Mouse (Mus musculus) liver, embryonic 12.5 days (tissue): ENCODE data around the gene Inka2. TPM values are rescaled to one million over a fixed set of nuclear protein-coding genes. Genes with fewer than 3 reads are reported as not detected.

Experiments used
- ATAC-seq: fragments of 200-750 bp; cut with Nextera tagmentation; 2 replicates; pipeline ENCODE4 v1.8.0; 2017; ENCODE audit warnings: moderate number of reproducible peaks, mild to moderate bottlenecking, moderate library complexity
- H3K27ac ChIP-seq: fragments of 300-500 bp; sonication (generic); 2 replicates; pipeline ENCODE4 v1.5.1; 2016; ENCODE audit warnings: mild to moderate bottlenecking
- H3K27me3 ChIP-seq: fragments of 300-500 bp; sonication (generic); replicated peaks from 2 replicates; pipeline ENCODE4 v1.6.1; 2016; ENCODE audit warnings: mild to moderate bottlenecking, moderate library complexity
- H3K36me3 ChIP-seq: fragments of 300-500 bp; sonication (generic); 2 replicates; pipeline ENCODE4 v1.6.1; 2016; ENCODE audit warnings: mild to moderate bottlenecking, moderate library complexity
- H3K4me1 ChIP-seq: fragments of 300-500 bp; sonication (generic); 2 replicates; pipeline ENCODE4 v1.6.1; 2016
- H3K4me2 ChIP-seq: fragments of 300-500 bp; sonication (generic); 2 replicates; pipeline ENCODE4 v1.6.1; 2016; ENCODE audit warnings: mild to moderate bottlenecking, moderate library complexity
- H3K4me3 ChIP-seq: fragments of 300-500 bp; sonication (generic); 2 replicates; pipeline ENCODE4 v1.5.1; 2016; ENCODE audit warnings: mild to moderate bottlenecking, moderate library complexity
- H3K9ac ChIP-seq: fragments of 300-500 bp; sonication (generic); 2 replicates; pipeline ENCODE4 v1.6.1; 2016; ENCODE audit warnings: mild to moderate bottlenecking, moderate library complexity
- H3K9me3 ChIP-seq: fragments of 300-500 bp; sonication (generic); replicated peaks from 2 replicates; pipeline ENCODE4 v1.6.1; 2016; ENCODE audit warnings: mild to moderate bottlenecking, moderate library complexity
- WGBS: fragments of 180-500 bp; shearing (Covaris S2); methylation state at CpG from one replicate; pipeline ENCODE4 v1.1.7; 2016; ENCODE audit not compliant: insufficient replicate concordance; 5-methylcytosine and 5-hydroxymethylcytosine counted together
- polyA plus RNA-seq: library from polyadenylated mRNA; unstranded; fragments of >200 nt; fragmentation: Nextera tagmentation; extraction: Ambion mirVana; gene quantifications from 2 replicates; pipeline ENCODE4 v1.2.1, GENCODE M21; 2016

Inka2 gene
- polyA plus RNA-seq, 1 experiment from 2014 or later: 0.37 TPM

GRCm38 (mm10) chr3:105737070-105737469 is 32.7 kb downstream of the Inka2 start:
- H3K9ac ChIP-seq: no peak overlapping the region
- no peaks in the 10 kb centered on the region for H3K9me3 ChIP-seq
- H3K4me2 ChIP-seq: no peak overlapping the region
- H3K4me3 ChIP-seq: no peak overlapping the region
- no peaks in the 10 kb centered on the region for H3K27me3 ChIP-seq
- no peaks in the 10 kb centered on the region for H3K4me1 ChIP-seq
- 91% methylated on average over 7 of the region's 7 CpGs for WGBS
- ATAC-seq: no peak
- peaks cover 74% of the 10 kb centered on the region for H3K36me3 ChIP-seq
- H3K27ac ChIP-seq: no peak overlapping the region

- H3K4me3 ChIP-seq: no peak overlapping the region
- no peaks in the 10 kb centered on the region for H3K27me3 ChIP-seq
- H3K27ac ChIP-seq: no peak overlapping the region
- no peaks in the 10 kb centered on the region for H3K4me1 ChIP-seq
- ATAC-seq: no peak
- H3K9ac ChIP-seq: no peak overlapping the region
- WGBS: 91% methylated on average over 3 of the region's 3 CpGs
- no peaks in the 10 kb centered on the region for H3K9me3 ChIP-seq
- no peak overlapping the region for H3K4me2 ChIP-seq
- H3K36me3 ChIP-seq: peaks cover 68% of the 10 kb centered on the region
These were observed 33.3 kb downstream of the Inka2 start for GRCm38 (mm10) chr3:105737666-105738065.

- Histone ChIP-seq H3K4me3 (no peak overlapping the region), H3K4me2 (no peak overlapping the region), H3K9ac (no peak overlapping the region), H3K36me3 (peaks cover 30% of the 10 kb centered on the region), H3K9me3 (no peaks in the 10 kb centered on the region), H3K4me1 (peaks cover 4% of the 10 kb centered on the region; the same call in 1 of the 2 replicates), H3K27ac (no peak overlapping the region), H3K27me3 (no peaks in the 10 kb centered on the region)
- ATAC-seq: no peak
- 83% methylated on average over 2 of the region's 2 CpGs for WGBS
These were observed 42.1 kb downstream of the Inka2 start for GRCm38 (mm10) chr3:105746542-105746941.

GRCm38 (mm10) chr3:105750810-105751209 is 46.4 kb downstream of the Inka2 start:
- Histone ChIP-seq H3K4me1 (peaks cover 10% of the 10 kb centered on the region), H3K9ac (no peak overlapping the region), H3K36me3 (peaks cover 25% of the 10 kb centered on the region), H3K4me2 (no peak overlapping the region), H3K9me3 (no peaks in the 10 kb centered on the region), H3K4me3 (no peak overlapping the region), H3K27me3 (no peaks in the 10 kb centered on the region), H3K27ac (no peak overlapping the region)
- WGBS: 19% methylated on average over 2 of the region's 2 CpGs
- ATAC-seq: 0 out of 2 replicates have a peak, but pooled peaks have one; percentile 8

GRCm38 (mm10) chr3:105754184-105754583 is 49.8 kb downstream of the Inka2 start:
- H3K9me3 ChIP-seq: no peaks in the 10 kb centered on the region
- H3K4me1 ChIP-seq: peaks cover 40% of the 10 kb centered on the region

GRCm38 (mm10) chr3:105755123-105755522 is 50.7 kb downstream of the Inka2 start:
- H3K36me3 ChIP-seq: no peaks in the 10 kb centered on the region
- no peak overlapping the region for H3K9ac ChIP-seq
- ATAC-seq: no peak
- peaks cover 43% of the 10 kb centered on the region for H3K4me1 ChIP-seq
- H3K27me3 ChIP-seq: no peaks in the 10 kb centered on the region
- no peak overlapping the region for H3K4me3 ChIP-seq
- no peak overlapping the region for H3K27ac ChIP-seq
- 84% methylated on average over 9 of the region's 9 CpGs for WGBS
- H3K9me3 ChIP-seq: no peaks in the 10 kb centered on the region
- no peak overlapping the region for H3K4me2 ChIP-seq

More at GRCm38 (mm10) chr3:105754184-105754583, 49.8 kb downstream of the Inka2 start:
- WGBS: 71% methylated on average over 3 of the region's 3 CpGs
- ATAC-seq: no peak
- Histone ChIP-seq H3K9ac (no peak overlapping the region), H3K27me3 (no peaks in the 10 kb centered on the region), H3K36me3 (peaks cover 8% of the 10 kb centered on the region), H3K27ac (no peak overlapping the region), H3K4me3 (no peak overlapping the region), H3K4me2 (no peak overlapping the region)

- 76% methylated on average over 2 of the region's 2 CpGs for WGBS
- Histone ChIP-seq H3K9me3 (no peaks in the 10 kb centered on the region), H3K4me3 (no peak overlapping the region), H3K27ac (no peak overlapping the region), H3K4me1 (peaks cover 51% of the 10 kb centered on the region), H3K4me2 (no peak overlapping the region), H3K36me3 (no peaks in the 10 kb centered on the region), H3K9ac (no peak overlapping the region), H3K27me3 (no peaks in the 10 kb centered on the region)
- ATAC-seq: no peak
These were observed 52.1 kb downstream of the Inka2 start for GRCm38 (mm10) chr3:105756505-105756904.

GRCm38 (mm10) chr3:105757323-105758083 is 53.1 kb downstream of the Inka2 start:
- Histone ChIP-seq H3K4me2 (no peak overlapping the region), H3K4me3 (no peak overlapping the region), H3K27ac (peak overlapping the region; percentile 56), H3K27me3 (no peaks in the 10 kb centered on the region), H3K4me1 (peaks cover 51% of the 10 kb centered on the region), H3K36me3 (no peaks in the 10 kb centered on the region), H3K9ac (0 out of 2 replicates have a peak overlapping the region, but pooled peaks have one; percentile 12), H3K9me3 (no peaks in the 10 kb centered on the region)
- 63% methylated on average over 6 of the region's 6 CpGs for WGBS
- peak; percentile 54; the same call in 1 of the 2 replicates for ATAC-seq

GRCm38 (mm10) chr3:105758098-105758497 is 53.7 kb downstream of the Inka2 start:
- peak; percentile 66; the same call in 1 of the 2 replicates for ATAC-seq
- no peak overlapping the region for H3K4me3 ChIP-seq
- H3K9me3 ChIP-seq: no peaks in the 10 kb centered on the region
- no peaks in the 10 kb centered on the region for H3K27me3 ChIP-seq
- no peak overlapping the region for H3K9ac ChIP-seq
- H3K27ac ChIP-seq: peak overlapping the region; percentile 56; the same call in 1 of the 2 replicates
- H3K36me3 ChIP-seq: no peaks in the 10 kb centered on the region
- no peak overlapping the region for H3K4me2 ChIP-seq
- peaks cover 53% of the 10 kb centered on the region for H3K4me1 ChIP-seq

- Histone ChIP-seq H3K36me3 (no peaks in the 10 kb centered on the region), H3K9ac (no peak overlapping the region), H3K4me2 (no peak overlapping the region), H3K27me3 (no peaks in the 10 kb centered on the region), H3K4me1 (peaks cover 59% of the 10 kb centered on the region), H3K9me3 (no peaks in the 10 kb centered on the region), H3K4me3 (no peak overlapping the region), H3K27ac (no peak overlapping the region)
- no peak for ATAC-seq
- WGBS: 83% methylated on average over 4 of the region's 4 CpGs
These were observed 54.3 kb downstream of the Inka2 start for GRCm38 (mm10) chr3:105758658-105759057.

GRCm38 (mm10) chr3:105760063-105760462 is 55.7 kb downstream of the Inka2 start:
- H3K4me3 ChIP-seq: no peak overlapping the region
- H3K4me1 ChIP-seq: peaks cover 68% of the 10 kb centered on the region
- H3K4me2 ChIP-seq: no peak overlapping the region
- no peak overlapping the region for H3K9ac ChIP-seq
- ATAC-seq: no peak
- WGBS: 78% methylated on average over 3 of the region's 3 CpGs
- H3K36me3 ChIP-seq: no peaks in the 10 kb centered on the region
- H3K27me3 ChIP-seq: no peaks in the 10 kb centered on the region
- H3K9me3 ChIP-seq: no peaks in the 10 kb centered on the region
- no peak overlapping the region for H3K27ac ChIP-seq

- Histone ChIP-seq H3K9me3 (no peaks in the 10 kb centered on the region), H3K36me3 (no peaks in the 10 kb centered on the region), H3K4me2 (peak overlapping the region; percentile 43), H3K27me3 (no peaks in the 10 kb centered on the region), H3K27ac (peak overlapping the region; percentile 81), H3K9ac (peak overlapping the region; percentile 18), H3K4me3 (no peak overlapping the region), H3K4me1 (peaks cover 63% of the 10 kb centered on the region)
- ATAC-seq: peak; percentile 73
- 17% methylated on average over 4 of the region's 4 CpGs for WGBS
These were observed 58.9 kb downstream of the Inka2 start for GRCm38 (mm10) chr3:105763132-105763851.
